Mouse (Mus musculus): ENCODE data around the gene Etfrf1. TPM values are rescaled to one million over a fixed set of nuclear protein-coding genes. Genes with fewer than 3 reads are reported as not detected.

Etfrf1 gene
- polyA plus RNA-seq, 1 experiment from 2014 or later, result 40.1 TPM

- 0 out of 2 replicates have a peak, but pooled peaks cover 2% of the 10 kb centered on the region for H3K4me1 ChIP-seq (replicated peaks; ENCODE audit: control insufficient read depth, insufficient read depth, low read length)
- 83% methylated on average over 7 of the region's 7 CpGs for WGBS
- DNase-seq (ENCODE audit: low spot score) (no peak), ATAC-seq (ENCODE audit: low FRiP score) (no peak)
- H3K9ac ChIP-seq (ENCODE audit: low read depth, low read length), result no peak overlapping the region
- no peaks in the 10 kb centered on the region for H3K27me3 ChIP-seq (ENCODE audit: control insufficient read depth, insufficient read depth, low read length)
- H3K9me3 ChIP-seq (ENCODE audit: control insufficient read depth, low read length), result no peaks in the 10 kb centered on the region
- H3K27ac ChIP-seq (ENCODE audit: low read depth, low read length), result no peak overlapping the region
- H3K4me3 ChIP-seq (ENCODE audit: low read depth, low read length), result no peak overlapping the region
- no peak overlapping the region for H3K4me2 ChIP-seq (replicated peaks; ENCODE audit: low read depth, low read length)
- H3K36me3 ChIP-seq (ENCODE audit: control insufficient read depth, insufficient read depth, low read length), result no peaks in the 10 kb centered on the region
Measured at GRCm38 (mm10) chr6:145262314-145262713, 51.4 kb downstream of the Etfrf1 start.

Other genes with a start within 250 kb of the Etfrf1 start
- 116 and 135 TPM in 2 replicates for gene Bcat1, start 134.9 kb upstream of the Etfrf1 start, polyA plus RNA-seq (2014; fragmentation: Nextera tagmentation; extraction: Ambion mirVana)
- 1.5 and 2.6 TPM in 2 replicates for gene Lrmp, start 95.5 kb upstream of the Etfrf1 start, polyA plus RNA-seq (2014; fragmentation: Nextera tagmentation; extraction: Ambion mirVana)
- gene Casc1, start 129 bp upstream of the Etfrf1 start, polyA plus RNA-seq (2014; fragmentation: Nextera tagmentation; extraction: Ambion mirVana), result 0.91 and 1.2 TPM in 2 replicates
- gene Kras, start 39.1 kb downstream of the Etfrf1 start, polyA plus RNA-seq (2014; fragmentation: Nextera tagmentation; extraction: Ambion mirVana), result 125 and 129 TPM in 2 replicates